Mouse (Mus musculus) heart, embryonic 16.5 days (tissue): Measurements from ENCODE around the gene Gabpb2. TPM values are rescaled to one million over a fixed set of nuclear protein-coding genes. Genes with fewer than 3 reads are reported as not detected.

ENCODE experiments used
- ATAC-seq: fragments of 200-750 bp; cut with Nextera tagmentation; replicated peaks from 2 replicates; pipeline ENCODE4 v1.8.0; 2017; ENCODE audit warnings: moderate number of reproducible peaks; ENCODE audit not compliant: insufficient read depth, low FRiP score; ENCODE audit errors: extremely low read depth
- H3K27ac ChIP-seq: fragments of 300-500 bp; sonication (generic); 2 replicates; pipeline ENCODE4 v1.5.1; 2014; ENCODE audit warnings: mild to moderate bottlenecking, low read length, control low read depth, moderate library complexity
- H3K27me3 ChIP-seq: fragments of 300-500 bp; sonication (generic); 2 replicates; pipeline ENCODE4 v1.6.1; 2014; ENCODE audit warnings: low read length, mixed read lengths; ENCODE audit not compliant: control insufficient read depth, insufficient read depth
- H3K36me3 ChIP-seq: fragments of 300-500 bp; sonication (generic); 2 replicates; pipeline ENCODE4 v1.6.1; 2014; ENCODE audit not compliant: control insufficient read depth, insufficient read depth
- H3K4me1 ChIP-seq: fragments of 300-500 bp; sonication (generic); 2 replicates; pipeline ENCODE4 v1.6.1; 2014; ENCODE audit warnings: low read length, mixed read lengths; ENCODE audit not compliant: control insufficient read depth, insufficient read depth
- H3K4me2 ChIP-seq: fragments of 300-500 bp; sonication (generic); 2 replicates; pipeline ENCODE4 v1.6.1; 2014; ENCODE audit warnings: low read depth, mild to moderate bottlenecking, control low read depth, low read length
- H3K4me3 ChIP-seq: fragments of 300-500 bp; sonication (generic); 2 replicates; pipeline ENCODE4 v1.5.1; 2014; ENCODE audit warnings: mild to moderate bottlenecking, control low read depth, low read length
- H3K9ac ChIP-seq: fragments of 300-500 bp; sonication (generic); 2 replicates; pipeline ENCODE4 v1.6.1; 2014; ENCODE audit warnings: low read length, control low read depth
- H3K9me3 ChIP-seq: fragments of 300-500 bp; sonication (generic); replicated peaks from 2 replicates; pipeline ENCODE4 v1.6.1; 2016; ENCODE audit warnings: low read length; ENCODE audit not compliant: control insufficient read depth
- whole genome bisulfite sequencing: fragments of 180-500 bp; shearing (Covaris S2); extraction: QIAGEN DNeasy Blood & Tissue Kit; methylation state at CpG from one replicate; pipeline ENCODE4 v1.1.7; 2014; 5-methylcytosine and 5-hydroxymethylcytosine counted together
- polyA plus RNA-seq: library from polyadenylated mRNA; unstranded; fragments of >200 nt; fragmentation: Nextera tagmentation; extraction: Ambion mirVana; gene quantifications from 2 replicates; pipeline ENCODE4 v1.2.1, GENCODE M21; 2015

Gabpb2 gene
- polyA plus RNA-seq, 1 experiment from 2014 or later: 6.3 TPM

DNA sequence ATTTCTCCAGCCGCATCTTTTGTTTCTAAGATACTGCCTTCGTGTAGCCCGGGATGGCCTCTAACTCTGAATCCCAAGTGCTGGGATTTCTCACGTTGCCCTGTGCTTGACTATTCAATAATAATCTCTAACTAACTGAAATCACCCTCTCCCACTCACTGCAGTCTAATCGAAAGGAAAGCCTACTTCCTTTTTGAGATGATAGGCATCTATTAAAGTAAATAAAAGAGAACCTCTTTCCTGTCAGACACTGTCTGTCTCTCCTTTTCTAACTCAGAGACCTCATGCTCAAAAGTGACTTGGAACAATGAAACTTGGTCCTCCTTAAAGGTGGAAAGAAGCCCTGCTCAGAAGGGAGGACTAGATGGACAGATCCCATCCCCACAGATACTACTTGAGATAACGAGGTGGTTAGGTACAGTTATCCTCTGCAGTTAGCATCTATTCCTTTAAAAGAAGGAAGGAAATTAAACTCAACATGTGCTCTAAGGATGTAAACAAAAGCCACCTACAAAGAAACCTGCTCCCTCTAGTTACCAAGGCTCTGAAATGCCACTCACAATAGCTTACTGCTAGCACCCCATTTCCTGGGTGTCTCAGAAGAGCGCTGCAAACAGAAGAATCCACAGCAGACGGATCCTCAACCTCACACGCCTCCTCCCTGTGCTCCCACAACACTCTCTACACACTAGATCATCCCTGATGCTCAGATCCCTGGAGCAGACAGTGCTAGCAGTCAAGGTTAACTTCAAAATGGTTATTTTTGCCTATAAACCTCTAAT lies 32.7 kb downstream of the Gabpb2 start:
- H3K4me3 ChIP-seq: no peak overlapping the region
- peaks cover 44% of the 10 kb centered on the region for H3K36me3 ChIP-seq
- ATAC-seq: no peak
- H3K9ac ChIP-seq: no peak overlapping the region
- no peak overlapping the region for H3K27ac ChIP-seq
- no peaks in the 10 kb centered on the region for H3K9me3 ChIP-seq
- H3K4me2 ChIP-seq: no peak overlapping the region
- H3K4me1 ChIP-seq: no peaks in the 10 kb centered on the region
- no peaks in the 10 kb centered on the region for H3K27me3 ChIP-seq
- WGBS: 82% methylated on average over 9 of the region's 9 CpGs

DNA sequence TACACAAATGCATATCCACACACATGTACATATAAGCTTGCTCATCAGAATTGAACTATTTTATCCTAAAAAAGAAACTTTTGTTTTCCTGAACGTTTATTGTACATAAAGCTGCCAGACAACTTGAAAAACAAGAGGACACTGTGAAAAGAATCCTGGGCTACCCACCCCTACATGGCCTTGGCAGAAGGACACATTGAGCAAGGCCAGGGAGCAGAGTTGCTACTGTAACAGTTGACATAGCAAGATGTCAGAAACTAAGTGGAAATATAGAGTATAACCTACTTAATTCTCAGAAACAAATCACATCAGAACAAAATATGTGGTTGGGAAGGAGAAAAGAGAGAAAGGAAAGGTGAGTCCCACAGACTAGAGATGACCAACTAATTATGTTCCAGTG lies 35.9 kb downstream of the Gabpb2 start:
- 68% methylated on average over 1 of the region's 1 CpGs for WGBS
- no peaks in the 10 kb centered on the region for H3K27me3 ChIP-seq
- H3K4me2 ChIP-seq: no peak overlapping the region
- no peak for ATAC-seq
- H3K36me3 ChIP-seq: peaks cover 16% of the 10 kb centered on the region
- H3K4me1 ChIP-seq: no peaks in the 10 kb centered on the region
- no peak overlapping the region for H3K9ac ChIP-seq
- no peak overlapping the region for H3K27ac ChIP-seq
- H3K4me3 ChIP-seq: no peak overlapping the region
- H3K9me3 ChIP-seq: no peaks in the 10 kb centered on the region

DNA sequence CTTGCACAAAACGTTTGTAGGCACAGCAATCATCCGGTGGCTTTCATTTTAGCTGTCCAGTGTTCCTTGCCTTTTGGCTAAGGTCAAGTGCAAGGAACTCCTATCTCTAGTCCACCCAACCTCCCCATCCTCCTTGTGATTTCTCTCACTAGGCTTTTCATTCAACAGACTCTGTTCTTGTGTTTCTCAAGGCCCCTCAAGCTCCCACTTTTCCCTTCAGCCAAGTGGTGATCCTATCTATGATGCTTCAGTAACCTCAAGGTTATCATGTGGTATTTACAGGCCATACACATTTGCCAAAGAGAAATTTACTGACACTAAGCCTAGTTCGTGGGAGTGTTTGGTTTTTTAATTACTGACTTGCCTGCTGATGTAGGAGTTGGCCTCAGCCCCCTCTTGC lies 37.8 kb downstream of the Gabpb2 start:
- H3K4me2 ChIP-seq: no peak overlapping the region
- H3K9me3 ChIP-seq: no peaks in the 10 kb centered on the region
- H3K27ac ChIP-seq: no peak overlapping the region
- H3K4me1 ChIP-seq: no peaks in the 10 kb centered on the region
- no peak overlapping the region for H3K9ac ChIP-seq
- no peak overlapping the region for H3K4me3 ChIP-seq
- H3K36me3 ChIP-seq: peaks cover 12% of the 10 kb centered on the region
- no peak for ATAC-seq
- 61% methylated on average over 3 of the region's 3 CpGs for WGBS
- H3K27me3 ChIP-seq: peaks cover 4% of the 10 kb centered on the region; the same call in 1 of the 2 replicates

DNA sequence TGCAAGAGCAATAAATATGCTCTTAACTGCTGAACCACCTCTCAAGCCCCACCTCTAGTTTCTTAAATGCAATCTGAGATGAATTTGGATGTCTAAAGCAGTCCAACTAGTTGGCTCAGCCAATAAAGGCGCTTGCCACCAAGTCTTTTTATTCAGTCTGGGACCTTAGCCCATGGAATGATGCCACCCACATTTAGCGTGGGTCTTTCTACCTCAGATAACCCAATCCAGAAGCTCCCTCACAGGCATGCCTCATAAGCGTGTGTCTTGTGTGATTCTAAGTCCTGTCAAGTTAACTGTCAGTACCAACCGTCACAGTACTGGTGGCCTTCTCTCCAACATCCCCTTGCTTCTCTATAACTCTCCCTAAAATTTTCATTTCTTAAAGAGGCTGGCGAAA lies 38.8 kb downstream of the Gabpb2 start:
- H3K4me2 ChIP-seq: no peak overlapping the region
- peaks cover 4% of the 10 kb centered on the region for H3K36me3 ChIP-seq
- H3K4me1 ChIP-seq: no peaks in the 10 kb centered on the region
- H3K9ac ChIP-seq: no peak overlapping the region
- H3K27ac ChIP-seq: no peak overlapping the region
- 76% methylated on average over 5 of the region's 5 CpGs for WGBS
- no peaks in the 10 kb centered on the region for H3K9me3 ChIP-seq
- ATAC-seq: no peak
- H3K27me3 ChIP-seq: peaks cover 4% of the 10 kb centered on the region; the same call in 1 of the 2 replicates
- H3K4me3 ChIP-seq: no peak overlapping the region

DNA sequence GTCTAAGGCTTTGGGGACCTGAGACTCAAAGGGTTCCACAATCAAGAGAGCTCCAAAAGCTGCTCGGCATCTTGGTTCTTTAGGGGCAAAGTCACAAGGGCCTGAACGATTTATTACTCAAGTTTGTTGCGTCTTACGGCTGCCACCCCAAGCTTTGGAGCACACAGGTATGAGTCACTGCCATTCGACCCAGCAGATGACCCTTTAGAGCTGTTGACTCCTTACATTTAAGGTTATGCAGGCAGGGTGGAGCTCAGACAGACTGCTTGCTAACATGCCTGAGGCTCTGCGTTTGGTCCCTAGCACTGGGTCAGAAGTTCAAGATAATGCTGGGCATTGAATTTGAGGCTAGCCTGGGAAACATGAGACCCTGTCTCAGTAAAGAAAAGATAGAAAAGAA lies 40.1 kb downstream of the Gabpb2 start:
- no peak overlapping the region for H3K4me2 ChIP-seq
- 0 out of 2 replicates have a peak, but pooled peaks cover 2% of the 10 kb centered on the region for H3K36me3 ChIP-seq
- H3K9me3 ChIP-seq: no peaks in the 10 kb centered on the region
- no peak overlapping the region for H3K27ac ChIP-seq
- no peak for ATAC-seq
- no peak overlapping the region for H3K4me3 ChIP-seq
- H3K9ac ChIP-seq: no peak overlapping the region
- H3K4me1 ChIP-seq: peaks cover 3% of the 10 kb centered on the region; the same call in 1 of the 2 replicates
- peaks cover 11% of the 10 kb centered on the region for H3K27me3 ChIP-seq
- WGBS: 64% methylated on average over 6 of the region's 6 CpGs

DNA sequence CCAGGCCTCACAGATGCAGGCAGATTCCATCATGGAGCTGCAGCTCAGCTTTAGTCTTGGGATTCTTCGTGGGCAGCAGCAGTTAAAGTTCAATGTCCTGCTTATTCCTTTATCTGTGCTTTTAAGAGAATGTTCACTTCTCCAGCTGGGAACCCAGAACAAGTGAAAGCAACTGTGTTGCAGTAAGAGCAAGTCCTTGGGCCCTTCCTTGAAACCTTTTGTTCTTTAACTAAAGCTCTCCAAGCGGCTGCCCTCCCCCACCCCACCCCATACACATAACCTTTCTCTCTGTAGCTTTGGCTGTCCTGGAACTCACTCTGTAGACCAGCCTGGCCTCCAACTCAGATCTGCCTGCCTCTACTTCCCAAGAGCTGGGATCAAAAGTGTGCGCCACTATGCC lies 41.2 kb downstream of the Gabpb2 start:
- Histone ChIP-seq H3K27me3 (peaks cover 22% of the 10 kb centered on the region), H3K9me3 (no peaks in the 10 kb centered on the region), H3K27ac (no peak overlapping the region), H3K4me3 (no peak overlapping the region), H3K4me2 (no peak overlapping the region), H3K9ac (no peak overlapping the region), H3K36me3 (no peaks in the 10 kb centered on the region), H3K4me1 (peaks cover 3% of the 10 kb centered on the region; the same call in 1 of the 2 replicates)
- WGBS: 58% methylated on average over 3 of the region's 3 CpGs
- no peak for ATAC-seq

DNA sequence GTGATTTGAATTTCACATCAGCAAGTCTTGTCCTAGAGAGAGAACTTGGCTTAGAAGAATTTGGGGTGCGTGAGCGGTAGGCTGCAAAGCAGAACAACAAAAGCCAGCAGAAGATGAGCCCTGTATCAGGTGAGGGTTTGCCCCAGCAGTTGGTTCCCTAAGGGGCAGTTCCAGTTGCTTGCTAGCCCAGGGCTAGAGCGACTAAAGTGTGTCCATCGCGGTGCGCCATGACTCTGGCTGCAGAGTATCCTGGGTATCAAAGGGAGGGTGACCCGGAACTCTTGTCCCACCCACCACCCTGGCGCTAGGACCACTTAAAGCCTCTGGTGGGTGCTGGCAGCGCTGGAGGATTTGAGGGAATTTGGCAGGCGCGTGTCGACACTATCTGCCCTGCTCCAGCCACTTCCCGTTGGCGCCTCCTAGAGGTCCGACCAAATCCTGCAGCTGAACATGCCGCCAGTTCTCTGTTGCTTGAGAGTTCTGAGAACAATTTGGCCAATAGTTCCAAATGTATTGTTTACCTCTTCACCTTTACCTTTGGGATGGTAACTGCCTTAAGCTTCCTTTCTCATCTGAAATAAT lies 43.6 kb downstream of the Gabpb2 start:
- WGBS: 6% methylated on average over 16 of the region's 16 CpGs
- no peak overlapping the region; the same call in 1 of the 2 replicates for H3K9ac ChIP-seq
- no peaks in the 10 kb centered on the region for H3K9me3 ChIP-seq
- H3K27me3 ChIP-seq: peaks cover 38% of the 10 kb centered on the region
- no peak overlapping the region for H3K27ac ChIP-seq
- peak; percentile 46; the same call in 1 of the 2 replicates for ATAC-seq
- H3K4me2 ChIP-seq: peak overlapping the region; percentile 69
- H3K4me1 ChIP-seq: peaks cover 3% of the 10 kb centered on the region; the same call in 1 of the 2 replicates
- H3K36me3 ChIP-seq: no peaks in the 10 kb centered on the region
- peak overlapping the region; percentile 51 for H3K4me3 ChIP-seq

DNA sequence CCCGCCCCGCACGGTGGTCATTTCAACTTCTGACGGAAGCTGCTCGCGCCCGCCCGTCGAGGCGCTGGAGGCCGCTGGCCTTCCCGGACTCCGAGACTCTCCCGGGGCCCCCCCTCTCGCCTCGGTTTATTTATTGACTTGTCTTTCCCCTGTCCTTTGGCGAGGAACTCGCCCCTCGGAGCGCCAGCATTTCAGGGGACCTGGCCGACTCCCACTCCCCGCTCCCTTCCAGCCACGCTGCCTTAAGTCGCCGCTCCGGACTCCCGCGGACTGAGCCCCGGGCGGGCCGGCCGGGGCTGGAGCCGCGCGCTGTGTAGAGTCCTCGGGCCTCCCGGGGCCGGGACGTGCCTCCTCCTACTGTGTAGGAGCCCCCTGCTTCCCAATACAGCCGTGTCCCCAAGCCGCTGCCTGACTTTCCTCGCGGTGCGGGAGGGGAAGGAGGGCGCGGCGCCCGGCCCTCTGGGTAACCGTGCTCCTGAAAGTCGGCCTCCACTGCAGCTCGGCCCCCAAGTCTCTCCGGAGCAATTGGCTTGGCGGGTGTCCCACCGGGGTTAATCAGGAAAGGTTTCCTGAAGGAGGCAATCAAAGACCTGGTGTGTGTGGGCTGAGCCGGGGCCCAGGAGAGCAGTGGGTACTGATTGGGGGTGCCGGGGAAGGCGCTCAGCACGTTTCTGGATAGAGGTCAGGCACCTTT lies 44.3 kb downstream of the Gabpb2 start:
- Histone ChIP-seq H3K4me3 (peak overlapping the region; percentile 51), H3K9ac (peak overlapping the region; percentile 59), H3K4me1 (peaks cover 3% of the 10 kb centered on the region; the same call in 1 of the 2 replicates), H3K9me3 (no peaks in the 10 kb centered on the region), H3K4me2 (peak overlapping the region; percentile 69), H3K27ac (no peak overlapping the region), H3K27me3 (peaks cover 38% of the 10 kb centered on the region), H3K36me3 (no peaks in the 10 kb centered on the region)
- 8% methylated on average over 58 of the region's 58 CpGs for WGBS
- ATAC-seq: no peak; the same call in 1 of the 2 replicates
